Mouse (Mus musculus) forebrain, embryonic 14.5 days (tissue): ENCODE data around the gene Foxn3. TPM values are rescaled to one million over a fixed set of nuclear protein-coding genes. Genes with fewer than 3 reads are reported as not detected.

Experiments
- ATAC-seq: fragments of 200-750 bp; cut with Nextera tagmentation; 2 replicates; pipeline ENCODE4 v1.8.0; 2017; ENCODE audit warnings: mild to moderate bottlenecking, moderate library complexity
- DNase-seq: peaks from one replicate; pipeline ENCODE4 v3.0.0-alpha.2; 2015; ENCODE audit warnings: low spot score
- H3K27ac ChIP-seq: fragments of 300-500 bp; sonication (generic); 2 replicates; pipeline ENCODE4 v1.5.1; 2014; ENCODE audit warnings: low read depth, mild to moderate bottlenecking, control low read depth, low read length, moderate library complexity
- H3K27me3 ChIP-seq: fragments of 300-500 bp; sonication (generic); replicated peaks from 2 replicates; pipeline ENCODE4 v1.6.1; 2014; ENCODE audit warnings: low read length, control low read depth, mixed read lengths; ENCODE audit not compliant: control insufficient read depth, insufficient read depth
- H3K36me3 ChIP-seq: fragments of 300-500 bp; sonication (generic); 2 replicates; pipeline ENCODE4 v1.6.1; 2014; ENCODE audit warnings: low read length, control low read depth; ENCODE audit not compliant: control insufficient read depth, insufficient read depth
- H3K4me1 ChIP-seq: fragments of 300-500 bp; sonication (generic); 2 replicates; pipeline ENCODE4 v1.6.1; 2014; ENCODE audit warnings: antibody characterized with exemption, low read length, control low read depth; ENCODE audit not compliant: control insufficient read depth, insufficient read depth
- H3K4me2 ChIP-seq: fragments of 300-500 bp; sonication (generic); 2 replicates; pipeline ENCODE4 v1.6.1; 2014; ENCODE audit warnings: mild to moderate bottlenecking, control low read depth, low read length
- H3K4me3 ChIP-seq: fragments of 300-500 bp; sonication (generic); 2 replicates; pipeline ENCODE4 v1.5.1; 2014; ENCODE audit warnings: low read depth, low read length, control low read depth
- H3K9ac ChIP-seq: fragments of 300-500 bp; sonication (generic); 2 replicates; pipeline ENCODE4 v1.6.1; 2014; ENCODE audit warnings: mild to moderate bottlenecking, low read length, control low read depth, moderate library complexity
- H3K9me3 ChIP-seq: fragments of 300-500 bp; sonication (generic); replicated peaks from 2 replicates; pipeline ENCODE4 v1.6.1; 2016; ENCODE audit warnings: low read length, control low read depth, mixed read lengths; ENCODE audit not compliant: control insufficient read depth
- WGBS: fragments of 180-500 bp; shearing (Covaris S2); extraction: QIAGEN DNeasy Blood & Tissue Kit; methylation state at CpG from one replicate; pipeline ENCODE4 v1.1.7; 2014; 5-methylcytosine and 5-hydroxymethylcytosine counted together
- polyA plus RNA-seq: library from polyadenylated mRNA; unstranded; fragments of >200 nt; fragmentation: Nextera tagmentation; extraction: Ambion mirVana; gene quantifications from 2 replicates; pipeline ENCODE4 v1.2.1, GENCODE M21; 2014

The Foxn3 gene
- polyA plus RNA-seq, 1 experiment from 2014 or later = 61.6 TPM

- H3K9me3 ChIP-seq = no peaks in the 10 kb centered on the region
- no peak overlapping the region for H3K27ac ChIP-seq
- H3K9ac ChIP-seq = no peak overlapping the region
- H3K36me3 ChIP-seq = no peaks in the 10 kb centered on the region
- no peak for ATAC-seq
- peaks cover 10% of the 10 kb centered on the region for H3K4me1 ChIP-seq
- no peak for DNase-seq
- H3K4me2 ChIP-seq = no peak overlapping the region
- no peaks in the 10 kb centered on the region for H3K27me3 ChIP-seq
- H3K4me3 ChIP-seq = no peak overlapping the region
- WGBS = 88% methylated on average over 10 of the region's 10 CpGs
Observed at GRCm38 (mm10) chr12:99368251-99368650, 195.1 kb downstream of the Foxn3 start.

- 89% methylated on average over 9 of the region's 9 CpGs for WGBS
- Histone ChIP-seq H3K4me1 (peaks cover 21% of the 10 kb centered on the region), H3K9ac (no peak overlapping the region), H3K27ac (no peak overlapping the region), H3K9me3 (no peaks in the 10 kb centered on the region), H3K36me3 (no peaks in the 10 kb centered on the region), H3K4me3 (no peak overlapping the region), H3K27me3 (no peaks in the 10 kb centered on the region), H3K4me2 (no peak overlapping the region)
- DNase-seq (no peak), ATAC-seq (no peak)
Observed at GRCm38 (mm10) chr12:99365999-99366398, 197.4 kb downstream of the Foxn3 start.

GRCm38 (mm10) chr12:99364201-99364600 lies 199.2 kb downstream of the Foxn3 start:
- Histone ChIP-seq H3K27me3 (no peaks in the 10 kb centered on the region), H3K4me3 (no peak overlapping the region), H3K4me1 (peaks cover 11% of the 10 kb centered on the region), H3K27ac (no peak overlapping the region), H3K9ac (no peak overlapping the region), H3K36me3 (no peaks in the 10 kb centered on the region), H3K9me3 (no peaks in the 10 kb centered on the region), H3K4me2 (no peak overlapping the region)
- ATAC-seq (peak; percentile 31; the same call in 1 of the 2 replicates), DNase-seq (no peak)
- WGBS = 49% methylated on average over 6 of the region's 6 CpGs

- Histone ChIP-seq H3K27ac (no peak overlapping the region), H3K27me3 (no peaks in the 10 kb centered on the region), H3K4me2 (no peak overlapping the region), H3K4me1 (peaks cover 11% of the 10 kb centered on the region), H3K9me3 (no peaks in the 10 kb centered on the region), H3K36me3 (no peaks in the 10 kb centered on the region), H3K9ac (no peak overlapping the region), H3K4me3 (no peak overlapping the region)
- DNase-seq (no peak), ATAC-seq (no peak)
- 95% methylated on average over 6 of the region's 6 CpGs for WGBS
Observed at GRCm38 (mm10) chr12:99363024-99363423, 200.4 kb downstream of the Foxn3 start.

GRCm38 (mm10) chr12:99361752-99362132 lies 201.6 kb downstream of the Foxn3 start:
- H3K27me3 ChIP-seq = no peaks in the 10 kb centered on the region
- H3K9me3 ChIP-seq = no peaks in the 10 kb centered on the region
- no peak overlapping the region for H3K4me3 ChIP-seq
- no peak for ATAC-seq
- no peak overlapping the region for H3K9ac ChIP-seq
- DNase-seq = no peak
- H3K36me3 ChIP-seq = no peaks in the 10 kb centered on the region
- peaks cover 11% of the 10 kb centered on the region for H3K4me1 ChIP-seq
- WGBS = 74% methylated on average over 4 of the region's 5 CpGs
- H3K4me2 ChIP-seq = no peak overlapping the region
- no peak overlapping the region; the same call in 1 of the 2 replicates for H3K27ac ChIP-seq

- 62% methylated on average over 8 of the region's 8 CpGs for whole genome bisulfite sequencing
- H3K4me3 ChIP-seq = no peak overlapping the region
- ATAC-seq = peak; percentile 27; the same call in 1 of the 2 replicates
- H3K27ac ChIP-seq = no peak overlapping the region; the same call in 1 of the 2 replicates
- peaks cover 11% of the 10 kb centered on the region for H3K4me1 ChIP-seq
- H3K27me3 ChIP-seq = no peaks in the 10 kb centered on the region
- H3K9me3 ChIP-seq = no peaks in the 10 kb centered on the region
- H3K4me2 ChIP-seq = no peak overlapping the region
- peak; percentile 30 for DNase-seq
- no peaks in the 10 kb centered on the region for H3K36me3 ChIP-seq
- H3K9ac ChIP-seq = no peak overlapping the region
Observed at GRCm38 (mm10) chr12:99360958-99361751, 202.2 kb downstream of the Foxn3 start.

GRCm38 (mm10) chr12:99358698-99359097 lies 204.7 kb downstream of the Foxn3 start:
- Histone ChIP-seq H3K9me3 (no peaks in the 10 kb centered on the region), H3K27ac (no peak overlapping the region), H3K9ac (no peak overlapping the region), H3K4me2 (no peak overlapping the region), H3K36me3 (no peaks in the 10 kb centered on the region), H3K4me3 (no peak overlapping the region), H3K27me3 (no peaks in the 10 kb centered on the region), H3K4me1 (peaks cover 11% of the 10 kb centered on the region)
- ATAC-seq (no peak), DNase-seq (no peak)
- WGBS = 87% methylated on average over 5 of the region's 5 CpGs

- Histone ChIP-seq H3K4me3 (no peak overlapping the region), H3K27ac (no peak overlapping the region), H3K36me3 (no peaks in the 10 kb centered on the region), H3K4me1 (peaks cover 5% of the 10 kb centered on the region), H3K9ac (no peak overlapping the region), H3K27me3 (no peaks in the 10 kb centered on the region), H3K4me2 (no peak overlapping the region), H3K9me3 (no peaks in the 10 kb centered on the region)
- WGBS = 89% methylated on average over 8 of the region's 8 CpGs
- no peak for ATAC-seq
- no peak for DNase-seq
Observed at GRCm38 (mm10) chr12:99356660-99357059, 206.7 kb downstream of the Foxn3 start.

- no peak overlapping the region for H3K9ac ChIP-seq
- H3K36me3 ChIP-seq = no peaks in the 10 kb centered on the region
- DNase-seq (no peak), ATAC-seq (no peak)
- peaks cover 8% of the 10 kb centered on the region for H3K4me1 ChIP-seq
- no peak overlapping the region for H3K4me2 ChIP-seq
- no peak overlapping the region for H3K4me3 ChIP-seq
- no peaks in the 10 kb centered on the region for H3K27me3 ChIP-seq
- H3K9me3 ChIP-seq = no peaks in the 10 kb centered on the region
- no peak overlapping the region for H3K27ac ChIP-seq
- 88% methylated on average over 11 of the region's 11 CpGs for WGBS
Observed at GRCm38 (mm10) chr12:99353692-99354091, 209.7 kb downstream of the Foxn3 start.
